Mouse (Mus musculus): ENCODE results near the gene Fignl2.

Gene Fignl2

DNA sequence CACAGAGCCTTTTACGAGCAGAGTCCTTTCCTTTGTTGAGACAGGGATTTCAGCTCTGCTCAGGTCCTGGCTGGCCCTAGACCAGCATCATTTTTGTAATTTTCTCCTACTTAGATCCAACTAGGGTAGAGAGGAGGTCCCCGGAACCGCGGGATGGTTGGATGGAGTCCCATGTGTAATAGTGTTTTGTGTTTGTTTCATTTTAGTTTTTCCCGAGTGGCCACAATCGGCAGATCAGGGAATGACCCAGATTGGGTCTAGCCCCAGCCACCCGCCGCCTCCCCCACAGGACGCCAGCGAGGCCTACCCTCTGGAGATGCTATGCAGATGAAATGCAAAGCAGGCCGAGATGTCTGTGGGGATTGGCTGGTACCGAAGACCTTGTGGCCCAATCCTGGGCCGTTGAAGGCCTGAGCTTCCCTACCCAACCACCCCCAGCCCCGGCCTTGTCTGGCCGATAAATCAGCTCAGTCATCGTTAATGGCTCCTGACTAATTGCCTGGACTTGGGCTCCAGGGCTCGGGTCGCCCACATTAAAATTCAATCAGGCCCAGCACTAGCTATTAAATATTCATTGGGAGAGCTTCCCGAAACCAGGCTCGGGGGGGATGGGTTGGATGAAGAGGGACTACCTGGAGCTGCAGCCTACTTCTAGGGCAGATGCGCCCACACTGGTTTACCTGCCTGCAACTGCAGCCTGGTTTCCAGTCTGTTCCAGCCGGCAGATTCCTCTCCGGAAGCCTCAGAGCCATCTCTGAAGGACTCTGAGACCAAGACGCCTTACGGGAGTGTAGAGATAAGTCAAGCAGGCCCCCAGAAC is 14.7 kb upstream of the Fignl2 start:
- DNase-seq (ENCODE audit: low spot score in 2 of 2): no peak

DNA sequence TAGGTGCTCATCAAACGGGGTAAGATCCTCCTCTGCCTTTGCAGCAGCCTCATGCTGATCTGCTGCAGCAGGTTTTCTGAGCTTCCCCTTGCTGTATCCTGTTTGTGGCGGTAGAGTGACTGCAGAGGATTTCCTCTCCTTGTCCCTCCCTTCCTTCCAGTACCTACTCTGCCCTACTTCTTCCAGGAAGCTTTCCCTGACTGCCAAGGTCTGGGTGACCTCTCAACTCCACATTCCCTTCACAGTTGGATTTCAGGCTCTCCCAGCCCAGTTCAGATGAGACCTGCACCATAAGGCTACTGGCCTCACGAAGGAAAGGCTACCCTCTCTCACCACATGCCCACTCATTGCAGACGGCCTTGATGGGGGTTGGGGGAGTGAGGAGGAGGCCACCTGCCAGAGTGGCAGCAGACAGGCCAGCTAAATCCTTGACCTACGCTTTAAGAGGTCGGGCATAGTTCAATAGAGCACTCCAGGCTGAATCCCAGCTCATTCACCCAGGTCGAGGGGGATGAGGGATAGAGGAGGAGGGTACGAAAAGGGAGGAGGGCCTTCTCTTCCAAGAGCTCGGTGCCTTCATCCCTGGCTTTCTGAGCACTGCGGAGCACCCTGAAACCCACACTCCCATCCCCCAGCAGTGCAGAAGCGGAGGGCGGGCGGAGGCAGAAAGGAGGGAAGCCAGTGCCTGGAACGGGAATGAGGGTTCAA is 13.9 kb upstream of the Fignl2 start:
- DNase-seq (ENCODE audit: low spot score in 2 of 2): no peak

DNA sequence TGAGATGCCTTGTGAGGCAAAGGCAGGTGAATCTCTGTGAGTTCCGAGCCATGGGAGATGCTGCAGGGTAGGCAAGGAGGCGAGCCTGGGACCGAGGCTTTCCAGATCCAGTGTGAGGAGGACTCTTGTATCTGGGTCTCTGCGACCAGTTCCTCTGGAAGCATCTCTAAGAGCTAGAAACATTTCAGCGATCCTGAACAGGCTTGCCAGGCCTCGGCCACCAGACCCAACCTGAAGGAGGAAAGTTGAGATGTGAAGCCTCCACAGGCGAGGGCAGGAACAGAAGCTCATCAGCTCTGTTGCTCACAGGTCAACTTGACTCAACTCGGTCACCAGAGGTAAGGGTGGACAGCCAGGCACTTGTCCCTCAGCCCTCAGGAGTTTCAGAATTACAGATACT is 13.2 kb upstream of the Fignl2 start:
- DNase-seq (ENCODE audit: low spot score in 2 of 2): no peak

- no peak for DNase-seq (ENCODE audit: low spot score in 2 of 2)
These were observed 9.9 kb upstream of the Fignl2 start for GRCm38 (mm10) chr15:101088291-101088690.

- no peak for DNase-seq (ENCODE audit: low spot score in 2 of 2)
These were observed 8.6 kb upstream of the Fignl2 start for GRCm38 (mm10) chr15:101086956-101087355.

GRCm38 (mm10) chr15:101086451-101086850 is 8.1 kb upstream of the Fignl2 start:
- no peak for DNase-seq (ENCODE audit: low spot score in 2 of 2)

GRCm38 (mm10) chr15:101084499-101084898 is 6.1 kb upstream of the Fignl2 start:
- no peak for DNase-seq (ENCODE audit: low spot score in 2 of 2)

DNA sequence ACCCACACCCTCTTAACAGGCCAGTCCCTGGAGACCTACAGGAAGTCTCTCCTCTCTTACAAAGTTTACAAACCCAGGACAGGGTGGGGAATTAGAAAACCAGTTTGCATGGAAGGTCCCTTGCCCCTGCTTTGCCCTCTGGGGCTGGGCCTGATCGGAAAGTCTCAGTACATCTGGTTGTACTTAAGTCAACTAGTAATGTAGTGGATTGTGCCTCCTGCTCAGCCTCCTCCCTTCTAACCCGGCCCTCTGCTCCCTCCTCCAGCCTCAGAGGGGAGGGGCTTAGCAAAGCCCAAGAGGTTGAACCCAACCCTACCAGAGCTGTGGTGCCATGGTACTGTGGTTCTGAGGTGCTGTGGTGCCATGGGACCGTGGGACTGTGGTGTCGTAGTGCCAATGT is 3.9 kb upstream of the Fignl2 start:
- no peak for DNase-seq (ENCODE audit: low spot score in 2 of 2)

DNA sequence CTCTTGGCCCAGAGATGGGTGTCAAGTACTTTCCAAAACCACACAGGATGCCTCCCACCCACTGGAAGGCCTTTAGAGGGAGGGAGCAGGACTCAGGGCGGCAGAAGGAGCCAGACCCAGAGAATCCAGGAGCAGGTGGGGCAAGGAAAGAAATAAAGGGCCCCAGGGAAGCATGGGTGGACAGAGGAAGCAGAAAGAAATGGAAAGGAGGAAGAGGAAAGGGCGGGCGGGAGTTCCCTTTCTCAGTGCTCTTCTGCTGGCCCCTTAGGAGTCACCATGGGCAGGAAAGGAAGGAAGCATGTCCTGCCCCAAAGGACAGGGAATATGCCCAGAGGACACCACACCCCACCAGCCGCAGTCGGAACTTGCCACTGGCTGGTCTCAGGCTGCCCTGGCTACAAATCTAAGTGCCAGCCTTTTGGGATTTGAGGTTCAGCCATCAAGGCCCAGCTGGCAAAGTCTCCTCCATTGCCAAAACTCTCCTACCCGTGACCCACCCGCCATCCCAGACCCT is 2.7 kb upstream of the Fignl2 start:
- DNase-seq (ENCODE audit: low spot score in 2 of 2): no peak

- no peak for DNase-seq (ENCODE audit: low spot score in 2 of 2)
These were observed 1.7 kb upstream of the Fignl2 start for GRCm38 (mm10) chr15:101080031-101080520.

GRCm38 (mm10) chr15:101078731-101079156 is 377 bp upstream of the Fignl2 start:
- peak; percentile 40 to 55 for DNase-seq (ENCODE audit: low spot score in 2 of 2)

GRCm38 (mm10) chr15:101077001-101077812 is 1.2 kb downstream of the Fignl2 start:
- DNase-seq (ENCODE audit: low spot score in 2 of 2): no peak

GRCm38 (mm10) chr15:101076071-101077000 is 2.0 kb downstream of the Fignl2 start:
- no peak for DNase-seq (ENCODE audit: low spot score in 2 of 2)

GRCm38 (mm10) chr15:101075656-101076055 is 2.7 kb downstream of the Fignl2 start:
- DNase-seq (ENCODE audit: low spot score in 2 of 2): no peak

GRCm38 (mm10) chr15:101075150-101075549 is 3.2 kb downstream of the Fignl2 start:
- no peak for DNase-seq (ENCODE audit: low spot score in 2 of 2)

- DNase-seq (ENCODE audit: low spot score in 2 of 2): no peak
These were observed 4.3 kb downstream of the Fignl2 start for GRCm38 (mm10) chr15:101074067-101074466.

- DNase-seq (ENCODE audit: low spot score in 2 of 2): no peak
These were observed 5.6 kb downstream of the Fignl2 start for GRCm38 (mm10) chr15:101072736-101073135.

DNA sequence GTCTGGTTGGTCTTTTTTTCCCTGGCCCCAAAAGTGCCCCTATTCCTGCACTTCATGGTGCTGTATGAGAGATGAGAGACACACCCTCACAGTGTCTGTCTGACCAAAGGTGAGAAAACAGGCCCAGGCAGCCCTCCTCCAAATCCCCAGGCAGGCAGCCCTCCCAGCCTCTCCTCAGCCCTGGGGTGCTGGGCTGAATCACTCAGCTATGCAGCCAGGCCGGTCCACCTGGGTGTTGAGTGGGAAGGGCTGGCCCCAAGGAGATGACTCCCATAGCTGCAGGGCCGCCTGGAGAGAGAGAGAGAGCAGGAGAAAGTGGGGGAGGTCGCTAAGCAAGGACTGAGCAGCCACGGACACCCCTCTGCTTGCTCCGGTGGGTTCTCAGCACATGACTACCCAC is 7.6 kb downstream of the Fignl2 start:
- DNase-seq (ENCODE audit: low spot score in 2 of 2): no peak

- no peak for DNase-seq (ENCODE audit: low spot score in 2 of 2)
These were observed 8.7 kb downstream of the Fignl2 start for GRCm38 (mm10) chr15:101069641-101070190.

DNA sequence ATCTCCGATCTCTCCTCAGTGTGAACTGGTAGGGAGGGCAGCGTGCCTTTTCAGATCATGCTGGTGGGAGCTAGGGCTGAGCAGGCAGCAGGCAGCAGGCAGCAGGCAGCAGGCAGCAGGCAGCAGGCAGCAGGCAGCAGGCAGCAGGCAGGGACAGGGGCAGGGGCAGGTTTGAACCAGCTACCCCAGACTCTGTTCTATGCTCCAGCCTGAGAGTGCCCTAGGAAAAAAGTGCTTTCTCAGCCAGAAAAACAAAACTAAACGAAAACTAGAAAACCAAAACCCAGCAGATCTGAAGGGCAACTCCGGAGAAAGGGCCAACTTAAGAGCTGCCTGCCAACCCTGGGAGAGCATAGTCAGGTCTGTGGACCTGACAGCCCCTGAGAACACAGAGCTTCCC is 9.7 kb downstream of the Fignl2 start:
- no peak for DNase-seq (ENCODE audit: low spot score in 2 of 2)

Measured in spleen, postnatal 36 days (tissue).